ENCODE assay signal across 13 mouse cellular contexts in genomic region chr1:92086841-92087240, GRCm38 (mm10).
DNase-seq lines count a peak whose midpoint lies in the region; ATAC-seq and TF ChIP-seq lines count a peak whose summit lies in the region.
"Had no signal": no experiment of that assay in that cellular context is flagged by ENCODE, and none has a peak within 500 bp of the region (broad histone marks: within the 10 kb centered on the region; RNA-seq: fewer than 3 reads in every experiment).

No protein-coding gene starts in this region.

- peak overlapping the region; percentile 25; the same call in 1 of the 2 replicates for H3K27ac ChIP-seq in heart, embryonic 16.5 days (ENCODE audit: low read length)
- no peak overlapping the region for H3K27ac ChIP-seq in embryonic facial prominence, embryonic 13.5 days
- H3K27ac ChIP-seq: kidney, postnatal 0 days; liver, embryonic 14.5 days had no signal

- no peak overlapping the region for H3K4me3 ChIP-seq in heart, embryonic 16.5 days (ENCODE audit: low read length)
- no peak overlapping the region for H3K4me3 ChIP-seq in embryonic facial prominence, embryonic 13.5 days
- no peak overlapping the region for H3K4me3 ChIP-seq in myocyte

- no peaks in the 10 kb centered on the region; the same call in 1 of the 2 replicates for H3K36me3 ChIP-seq in heart, embryonic 16.5 days (ENCODE audit: control insufficient read depth, insufficient read depth)
- peaks cover 4% of the 10 kb centered on the region; the same call in 1 of the 2 replicates for H3K36me3 ChIP-seq in embryonic facial prominence, embryonic 13.5 days
- no peaks in the 10 kb centered on the region for H3K36me3 ChIP-seq in myocyte (ENCODE audit: control insufficient read depth, insufficient read depth)

- H3K79me2 ChIP-seq in myocyte (ENCODE audit: control insufficient read depth, insufficient read depth): peaks cover 88% of the 10 kb centered on the region

- H3ac ChIP-seq in myocyte (ENCODE audit: control insufficient read depth, insufficient read length): no peak overlapping the region

- intact Hi-C loops in heart, postnatal 25 days (cut with DNase I): no loop called here

- no peaks in the 10 kb centered on the region for H3K9me3 ChIP-seq in heart, embryonic 16.5 days (replicated peaks; ENCODE audit: control insufficient read depth, low read length)
- no peaks in the 10 kb centered on the region for H3K9me3 ChIP-seq in embryonic facial prominence, embryonic 13.5 days

- 78% methylated on average over 4 of the region's 4 CpGs for WGBS in heart, embryonic 16.5 days
- 83% methylated on average over 4 of the region's 4 CpGs for WGBS in embryonic facial prominence, embryonic 13.5 days

- H3K27me3 ChIP-seq in heart, embryonic 16.5 days (ENCODE audit: control insufficient read depth, insufficient read depth, low read length): no peaks in the 10 kb centered on the region
- no peaks in the 10 kb centered on the region for H3K27me3 ChIP-seq in embryonic facial prominence, embryonic 13.5 days
- H3K27me3 ChIP-seq in myocyte (ENCODE audit: control insufficient read depth, insufficient read depth, insufficient read length): no peaks in the 10 kb centered on the region

- H3K9ac ChIP-seq in heart, embryonic 16.5 days (ENCODE audit: low read length): no peak overlapping the region
- H3K9ac ChIP-seq in embryonic facial prominence, embryonic 13.5 days: no peak overlapping the region
- H3K9ac ChIP-seq: liver, embryonic 14.5 days had no signal

- ATAC-seq in heart, embryonic 16.5 days (replicated peaks; ENCODE audit: extremely low read depth, insufficient read depth, low FRiP score): no peak
- peak; percentile 9 for ATAC-seq in activated CD4-positive, CD25-positive, alpha-beta regulatory T cell, adult 4 months
- ATAC-seq in embryonic facial prominence, embryonic 13.5 days (ENCODE audit: insufficient number of reproducible peaks, insufficient read depth, low FRiP score, low TSS enrichment, low read depth): 0 out of 2 replicates have a peak, but pooled peaks have one; percentile 50

- TF ChIP-seq POLR2A in myocyte (IDR thresholded peaks at IDR 0.05; ENCODE audit: insufficient read length, low read depth): no peak

- no peak overlapping the region for H3K4me2 ChIP-seq in heart, embryonic 16.5 days (ENCODE audit: low read depth, low read length)
- no peak overlapping the region for H3K4me2 ChIP-seq in embryonic facial prominence, embryonic 13.5 days
- peak overlapping the region; percentile 7 for H3K4me2 ChIP-seq in myocyte (ENCODE audit: low read depth)

- H3K4me1 ChIP-seq in heart, embryonic 16.5 days (ENCODE audit: control insufficient read depth, insufficient read depth, low read length): peaks cover 48% of the 10 kb centered on the region
- peaks cover 27% of the 10 kb centered on the region for H3K4me1 ChIP-seq in embryonic facial prominence, embryonic 13.5 days

- no peak for DNase-seq in heart, postnatal 25 days (ENCODE audit: low spot score)
- DNase-seq in urinary bladder, adult 18-20 months (ENCODE audit: low spot score in 2 of 2): no peak
- no peak for DNase-seq in left cerebral cortex, adult 9 months (ENCODE audit: low spot score in 2 of 2)
- DNase-seq: cerebellum, adult 8-10 months; heart, adult 18-20 months; heart, postnatal 14 days; left cerebral cortex, postnatal 4 days had no signal

TF ChIP-seq in myocyte, 11 proteins besides CTCF, POLR2A, EP300 and RAD21:
- TF ChIP-seq MYOD1 (IDR thresholded peaks at IDR 0.05; ENCODE audit: control insufficient read depth in 1 of 3, insufficient read length in 2 of 3, low read depth in 2 of 3): no peak
- TF ChIP-seq E2F4 (IDR thresholded peaks at IDR 0.05; ENCODE audit: insufficient read depth): no peak
- no peak for TF ChIP-seq TCF3 (IDR thresholded peaks at IDR 0.05; ENCODE audit: insufficient read length, low read depth)
- TF ChIP-seq MAX (IDR thresholded peaks at IDR 0.05; ENCODE audit: low read depth): no peak
